Mouse (Mus musculus) adrenal gland, postnatal 14 days (tissue): ENCODE measurements around the gene Ccr5. TPM values are rescaled to one million over a fixed set of nuclear protein-coding genes. Genes with fewer than 3 reads are reported as not detected.
A peak's percentile ranks its signal among the peaks of the same experiment; 100 is the strongest.
"Not testable (repeated sequence)": the region's sequence is repeated elsewhere in the genome, so short reads cannot be mapped to it uniquely, and the experiment has no call there.

Experiments
- DNase-seq: peaks from one replicate; pipeline ENCODE4 v3.0.0; 2021; ENCODE audit warnings: mixed read lengths
- long read RNA-seq, 2 experiments: library from polyadenylated mRNA; stranded (forward); transcript quantifications; one replicate each; pipeline ENCODE4 v2.0.0; 2021
- total RNA-seq: library from RNA; stranded (reverse); gene quantifications from 2 replicates; pipeline ENCODE4 v1.2.3, GENCODE M21; 2021

Ccr5 gene
- 1.4 and 2.1 TPM in 2 replicates for total RNA-seq
- long read RNA-seq, experiment 1, full-length matches to known transcripts = 2 of 2 reads
- long read RNA-seq, experiment 1, partial matches to known transcripts = 0 of 2 reads
- long read RNA-seq, experiment 1, other reads (novel, unspliced or antisense) = 0 of 2 reads
- long read RNA-seq, experiment 2 = 0 reads

DNA sequence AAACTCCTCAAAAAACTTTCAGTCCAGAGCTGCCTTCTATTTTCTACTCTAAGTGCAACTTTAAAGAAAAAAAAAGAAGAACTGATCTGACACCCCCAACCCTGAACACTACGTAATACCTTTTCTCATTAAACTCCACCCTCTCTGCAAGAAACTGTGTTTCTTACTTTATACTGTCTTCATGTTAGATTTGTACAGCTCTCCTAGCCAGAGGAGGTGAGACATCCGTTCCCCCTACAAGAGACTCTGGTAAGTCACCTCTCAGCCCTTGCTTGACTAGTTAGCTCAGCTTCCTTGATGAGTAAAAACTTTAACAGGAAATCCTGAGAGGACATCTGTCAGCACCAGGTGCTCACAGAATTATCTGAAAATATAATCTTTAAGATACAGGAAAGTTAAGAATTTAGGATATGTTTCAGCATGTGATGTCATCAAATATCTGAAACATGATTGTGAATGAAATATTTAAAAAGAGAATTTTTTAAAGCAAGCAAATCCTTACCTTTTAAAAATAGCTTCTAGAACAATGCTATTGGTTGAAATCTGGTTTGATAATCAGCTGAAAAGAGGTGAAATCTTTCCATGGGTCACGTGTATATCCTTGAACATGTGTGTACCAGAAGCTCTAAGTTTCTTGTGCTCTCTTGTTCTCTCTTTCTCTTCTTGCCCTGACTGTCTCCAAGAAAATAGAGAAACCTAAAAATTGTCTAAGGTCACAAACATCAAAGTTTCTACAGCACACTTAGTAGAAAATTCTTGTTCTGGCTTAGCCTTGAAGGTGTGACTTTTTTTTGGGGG, at the start of gene Ccr5:
Gene Ccr5 (plus strand): TSS at position 157 of the 798 bp plus-strand sequence.
- no peak for DNase-seq

DNA sequence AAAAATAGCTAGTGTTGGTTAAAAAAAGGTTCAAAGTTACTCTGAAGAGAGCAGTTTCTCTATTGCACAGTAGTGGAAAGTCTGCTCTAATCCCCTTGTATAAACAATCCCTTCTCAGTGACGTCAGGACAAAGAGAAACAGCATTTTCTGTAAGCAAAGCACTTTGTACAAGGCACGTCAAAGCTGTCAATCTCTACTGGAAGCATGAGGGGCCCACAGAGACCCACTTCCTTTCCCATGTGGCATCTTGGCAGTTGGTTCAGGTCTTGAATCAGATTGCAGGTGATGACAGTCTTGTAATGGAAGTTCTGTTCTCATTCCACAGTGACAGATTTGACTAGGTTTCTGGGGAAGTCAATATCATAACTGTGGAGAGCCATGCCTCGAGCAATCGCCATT, 41.5 kb upstream of the Ccr5 start:
- no peak for DNase-seq

DNA sequence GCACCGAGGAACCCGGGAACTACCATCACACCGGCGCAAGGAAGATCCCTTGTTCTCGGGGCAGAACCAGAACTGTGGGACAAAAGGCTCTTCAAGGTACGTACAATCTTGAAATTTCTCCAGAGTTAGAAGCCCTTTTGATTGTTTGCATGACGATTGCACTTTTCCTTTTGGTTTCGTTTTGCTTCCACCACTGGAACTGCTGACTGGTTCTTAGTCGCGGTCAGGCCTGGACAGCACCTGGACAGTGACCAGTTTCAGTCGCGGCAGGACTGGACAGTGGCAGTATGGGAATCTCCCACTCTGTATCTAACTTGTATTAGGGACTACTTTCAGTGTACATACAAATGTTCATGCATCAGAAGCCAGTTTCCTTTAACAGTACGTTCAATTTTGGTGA, 40.9 kb upstream of the Ccr5 start:
- DNase-seq = not testable (repeated sequence)

DNA sequence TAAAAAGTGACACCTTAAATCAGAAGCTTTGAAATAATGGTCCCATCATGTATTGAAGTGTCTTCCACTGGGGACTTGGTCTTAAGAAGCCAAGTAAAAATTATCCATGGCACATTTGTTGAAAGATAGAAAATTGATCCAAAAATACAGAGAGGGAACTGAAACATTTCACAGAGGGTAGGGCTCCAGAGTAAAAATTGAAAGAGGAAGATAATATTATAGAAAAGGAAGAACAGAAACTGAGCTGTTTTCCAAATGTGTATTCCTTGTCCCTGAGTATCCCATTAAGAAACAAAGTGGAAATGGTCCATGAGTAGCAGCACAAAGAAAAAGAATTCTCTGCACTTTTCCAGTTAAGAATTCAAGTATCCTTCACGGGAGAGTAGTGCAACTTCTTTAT, 30.9 kb upstream of the Ccr5 start:
- no peak for DNase-seq

DNA sequence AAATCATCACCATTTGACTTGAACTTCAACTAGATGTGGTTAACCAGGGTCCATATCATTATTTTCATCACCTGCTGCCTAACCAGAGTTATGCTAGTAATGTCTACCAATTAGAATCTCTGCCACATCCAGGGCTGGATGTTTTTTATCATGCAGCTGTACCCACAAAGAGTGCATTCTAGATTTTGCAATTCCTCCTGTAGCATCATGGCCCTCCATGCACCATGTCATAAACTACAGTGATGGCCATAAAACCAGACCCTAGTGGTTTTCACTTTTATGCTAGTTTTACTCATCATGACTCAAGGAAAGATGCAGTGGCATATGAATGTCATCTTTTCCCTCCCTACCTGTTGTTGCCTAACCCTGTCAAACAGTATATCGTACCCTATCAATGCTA, 22.2 kb upstream of the Ccr5 start:
- DNase-seq = no peak

DNA sequence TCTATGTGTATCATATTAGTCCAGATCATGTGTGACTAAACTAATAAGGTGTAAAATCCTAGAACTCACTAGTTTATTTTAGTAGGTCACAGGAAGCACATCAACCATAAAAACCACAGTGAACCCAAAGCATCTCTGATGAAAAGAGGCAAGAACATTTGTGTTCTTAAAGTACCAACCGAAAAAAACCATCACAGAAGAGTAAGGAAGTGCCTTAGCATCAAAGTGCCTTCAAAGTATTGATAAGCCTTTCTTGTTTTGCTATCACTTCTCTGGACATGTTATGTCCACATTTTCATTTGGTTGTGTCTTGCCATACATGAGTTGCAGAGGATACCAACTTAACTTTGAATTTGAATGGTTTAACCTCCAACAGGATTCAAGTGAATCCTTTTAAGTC, 21.0 kb upstream of the Ccr5 start:
- no peak for DNase-seq

DNA sequence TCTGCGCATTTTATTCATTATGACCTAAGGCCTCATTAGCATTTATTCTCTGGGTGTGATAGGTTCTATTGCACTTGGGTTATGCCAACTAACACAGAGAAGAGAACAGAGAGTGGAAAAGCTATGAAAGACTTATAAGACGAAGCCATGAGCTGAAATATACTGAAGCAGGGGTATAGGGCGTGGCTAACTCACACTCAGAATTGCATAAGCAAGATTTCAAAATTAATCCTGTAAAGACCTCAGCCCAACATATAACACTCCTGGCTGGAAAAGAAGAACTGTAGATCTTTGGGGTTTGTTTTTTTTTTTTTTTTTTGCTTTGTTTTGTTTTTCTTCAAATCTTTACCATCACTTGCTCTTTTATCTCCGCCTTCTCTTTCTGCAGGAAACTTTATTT, 19.6 kb upstream of the Ccr5 start, which contains the start of gene Ccr2:
Gene Ccr2 (plus strand): TSS at position 228 of the 400 bp plus-strand sequence.
- DNase-seq = no peak

DNA sequence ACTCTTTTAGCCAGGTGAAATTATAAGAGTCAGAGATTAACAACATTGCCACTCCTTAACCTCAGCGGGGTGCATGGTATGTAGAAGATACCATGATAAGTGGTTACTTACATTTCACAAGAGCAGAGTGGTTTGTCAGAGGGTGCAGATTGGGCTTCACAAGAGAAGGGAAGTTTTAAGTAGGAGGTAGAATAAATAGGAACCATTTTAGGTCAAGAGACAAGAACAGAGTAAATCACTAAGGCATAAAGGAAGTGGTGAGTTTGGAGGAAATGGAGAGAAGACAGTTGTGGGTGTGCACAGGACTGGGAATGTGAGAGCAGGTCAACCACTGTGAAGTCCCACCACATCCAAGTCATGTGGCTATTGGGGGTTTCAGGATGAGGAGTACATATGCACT, 18.1 kb upstream of the Ccr5 start:
- DNase-seq = no peak

DNA sequence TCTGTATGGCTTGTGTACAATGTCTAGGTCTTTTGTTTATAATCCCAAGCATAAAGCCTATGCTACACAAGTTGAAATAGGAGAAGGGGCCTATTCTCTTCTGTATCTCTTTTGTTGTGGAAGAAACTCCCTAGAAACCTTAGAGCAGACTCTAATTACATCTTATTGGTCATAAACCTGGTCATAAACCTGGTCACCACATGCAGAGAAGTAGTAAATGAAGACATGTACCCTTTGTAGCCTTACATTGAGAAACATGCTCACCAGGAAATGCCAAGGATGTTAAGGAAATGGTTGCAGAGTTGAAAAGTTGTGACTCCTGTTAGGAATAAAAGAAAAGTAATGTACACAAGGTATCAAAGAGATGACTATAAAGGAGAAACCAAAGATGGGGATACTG, 16.1 kb upstream of the Ccr5 start:
- no peak for DNase-seq

DNA sequence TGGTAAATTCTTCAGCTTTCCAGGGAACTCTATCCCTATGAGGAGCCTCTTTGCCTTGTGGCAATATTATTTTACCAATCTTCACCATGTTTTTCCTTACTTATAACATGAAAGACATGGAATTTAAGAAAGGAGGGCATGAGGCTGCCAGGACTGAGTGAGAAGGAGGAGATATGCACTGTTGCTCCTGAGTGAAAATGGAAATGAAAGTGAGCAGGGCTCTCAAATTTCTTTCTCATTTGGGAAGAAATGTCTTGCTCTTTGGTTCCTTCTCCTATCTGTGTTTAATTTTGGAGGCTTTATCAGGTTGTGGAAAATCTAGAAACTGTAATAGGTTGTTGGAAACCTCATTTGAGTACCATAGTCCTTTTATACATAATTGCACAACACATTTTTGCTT, 14.1 kb upstream of the Ccr5 start:
- DNase-seq = no peak

DNA sequence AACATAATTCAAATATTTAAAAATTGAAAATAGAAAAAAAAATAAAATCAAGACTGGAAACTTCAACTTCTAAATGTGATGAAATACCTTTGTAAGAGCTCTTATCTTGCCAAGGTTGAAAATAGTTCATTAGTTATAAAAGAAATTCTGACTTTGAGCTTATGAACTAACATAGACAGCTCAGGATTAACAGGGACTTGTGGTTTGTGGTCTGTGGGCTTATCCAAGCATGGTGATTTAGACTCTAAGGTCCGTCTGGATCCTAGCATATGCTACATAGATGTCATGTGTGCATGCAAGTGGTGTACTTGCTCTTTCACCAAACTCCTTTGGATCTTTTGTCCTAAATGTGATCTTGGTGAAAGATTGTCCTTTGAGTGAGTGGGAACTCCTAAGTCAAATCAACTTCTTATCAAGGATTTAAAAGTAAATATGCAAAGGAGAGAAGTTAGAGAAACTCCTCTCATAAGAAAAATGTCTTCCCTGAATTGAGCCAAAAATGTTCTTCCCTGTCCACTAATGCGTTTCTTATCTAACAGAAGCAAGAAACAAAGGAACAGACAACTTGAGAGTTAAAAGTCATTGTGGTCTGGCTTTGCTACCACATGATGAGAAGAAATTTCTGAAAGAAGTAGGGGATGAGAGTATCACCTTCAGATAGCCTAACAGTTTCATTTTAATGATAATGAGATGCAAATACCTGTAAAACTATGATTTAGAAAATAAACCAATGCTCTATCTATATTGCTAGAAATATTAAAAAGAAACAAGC, 12.8 kb upstream of the Ccr5 start:
- no peak for DNase-seq

DNA sequence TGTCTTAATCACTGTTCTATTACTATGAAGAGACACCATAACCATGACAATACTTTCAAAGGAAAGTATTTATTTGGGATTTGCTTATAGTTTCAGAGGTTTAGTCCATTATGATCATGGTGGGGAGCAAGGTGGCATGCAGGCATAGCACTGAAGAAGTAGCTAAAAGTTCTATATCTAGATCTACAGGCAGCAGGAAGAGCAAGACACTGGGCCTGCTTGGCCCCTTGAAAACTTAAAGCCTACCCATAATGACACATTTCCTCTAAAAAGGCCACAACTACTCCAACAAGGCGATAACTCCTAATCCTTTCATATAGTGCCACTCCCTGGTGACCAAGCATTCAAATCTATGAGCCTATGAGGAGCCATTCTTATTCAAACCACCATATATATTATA, 9.3 kb upstream of the Ccr5 start:
- DNase-seq = no peak

DNA sequence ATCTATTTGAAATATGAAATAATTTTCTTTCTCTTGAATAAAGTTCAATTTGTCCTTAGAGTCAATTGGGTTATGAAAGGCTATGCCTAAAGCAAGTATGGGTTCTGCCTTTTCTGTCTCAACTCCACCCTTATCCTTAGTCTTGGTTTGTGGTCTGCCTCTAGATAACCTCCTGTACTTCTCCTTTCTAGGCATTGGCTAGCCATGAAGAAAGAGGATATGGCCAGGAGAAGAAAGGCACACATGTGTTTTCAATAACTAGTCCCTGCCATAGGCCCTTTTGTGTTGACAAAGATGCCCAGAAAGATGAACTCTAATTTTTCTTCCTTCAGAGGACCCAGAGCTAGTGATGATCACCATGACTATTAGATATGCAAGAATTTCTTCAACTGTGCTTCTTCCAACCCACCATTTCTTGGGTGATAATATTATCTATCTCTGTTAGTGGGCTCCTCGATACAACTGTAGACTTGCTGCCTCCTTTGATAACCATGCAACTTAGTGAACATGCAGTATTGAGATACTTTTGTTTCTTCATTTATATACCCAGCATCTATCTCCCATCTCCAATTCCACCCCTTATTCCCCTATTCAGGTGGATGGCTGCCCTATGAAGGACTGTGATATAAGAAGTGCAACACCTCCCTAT, 8.6 kb upstream of the Ccr5 start:
- no peak for DNase-seq

DNA sequence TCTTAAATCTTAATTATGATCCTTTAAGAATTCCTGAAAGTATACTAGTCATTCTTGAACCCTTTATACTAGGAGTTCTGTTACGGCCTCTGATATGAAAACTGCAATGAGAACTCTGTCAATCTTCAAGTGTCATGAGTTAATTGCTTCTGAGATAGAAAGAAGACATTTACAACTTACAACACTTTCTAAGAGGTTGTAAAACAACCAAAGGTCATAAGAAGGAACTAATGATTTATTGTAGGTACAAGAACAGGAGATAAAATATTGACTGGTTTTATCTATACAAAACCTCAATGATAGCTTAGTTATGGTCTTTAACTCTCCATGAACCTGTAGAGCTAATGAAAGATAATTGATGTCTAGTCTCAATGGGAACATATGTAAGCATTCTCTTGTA, 7.6 kb upstream of the Ccr5 start:
- no peak for DNase-seq

DNA sequence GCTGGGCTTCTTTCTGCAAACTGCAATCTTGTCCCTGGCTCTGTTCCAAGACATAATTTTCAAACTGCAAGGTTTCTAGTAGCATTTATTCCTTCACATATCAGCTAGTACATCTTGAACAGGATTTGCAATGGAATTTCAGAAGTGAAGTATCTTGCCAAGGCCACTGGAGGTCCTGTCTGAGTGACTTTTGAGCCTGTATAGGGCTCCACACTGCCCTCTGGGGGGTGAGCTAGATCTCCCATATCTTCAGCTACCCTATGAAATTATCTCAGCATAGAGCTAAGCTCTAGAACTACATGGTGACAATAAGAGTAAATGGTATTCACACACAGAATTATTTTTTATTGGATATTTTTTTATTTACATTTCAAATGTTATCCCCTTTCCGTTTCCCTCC, 2.9 kb upstream of the Ccr5 start:
- DNase-seq = peak; percentile 42

DNA sequence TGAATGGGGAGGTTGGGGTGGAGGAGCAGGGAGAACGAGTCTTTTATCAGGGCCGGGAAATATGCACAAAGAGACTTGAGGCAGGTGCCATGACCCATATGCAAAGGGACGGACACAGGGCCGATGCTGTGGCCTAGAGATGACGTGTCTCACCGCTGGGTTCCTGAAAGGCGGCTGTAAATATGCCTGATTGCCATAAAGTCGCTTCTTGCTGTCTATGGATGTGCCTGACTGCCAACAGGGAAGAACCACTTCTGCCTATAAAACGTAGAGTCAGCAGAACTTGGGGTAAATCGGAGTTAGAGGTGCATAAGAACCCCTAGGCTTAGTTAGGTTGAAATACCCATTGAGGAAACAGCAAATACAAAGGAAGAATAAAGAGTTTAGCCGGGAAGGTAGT, 4.2 kb downstream of the Ccr5 start:
- no peak for DNase-seq

DNA sequence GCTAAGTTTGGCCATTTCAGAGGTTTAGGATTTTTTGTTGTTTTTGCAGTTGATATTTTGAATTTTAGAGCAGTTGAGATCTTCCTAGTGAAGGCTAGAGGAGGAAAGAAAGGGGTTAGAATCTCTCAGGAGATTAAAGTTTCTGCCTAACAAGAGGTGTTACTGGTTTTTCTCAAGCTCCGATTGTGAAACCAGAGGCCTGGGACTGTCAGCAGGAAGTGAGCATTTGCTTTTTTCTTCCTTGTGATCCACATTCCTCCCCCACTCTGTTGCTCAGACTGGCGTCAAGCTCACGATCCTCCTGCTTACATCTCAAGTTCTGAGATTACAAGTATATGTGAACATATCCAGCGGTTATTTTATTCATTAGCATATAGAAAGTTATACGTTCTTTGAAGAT, 5.0 kb downstream of the Ccr5 start:
- peak; percentile 5 for DNase-seq

DNA sequence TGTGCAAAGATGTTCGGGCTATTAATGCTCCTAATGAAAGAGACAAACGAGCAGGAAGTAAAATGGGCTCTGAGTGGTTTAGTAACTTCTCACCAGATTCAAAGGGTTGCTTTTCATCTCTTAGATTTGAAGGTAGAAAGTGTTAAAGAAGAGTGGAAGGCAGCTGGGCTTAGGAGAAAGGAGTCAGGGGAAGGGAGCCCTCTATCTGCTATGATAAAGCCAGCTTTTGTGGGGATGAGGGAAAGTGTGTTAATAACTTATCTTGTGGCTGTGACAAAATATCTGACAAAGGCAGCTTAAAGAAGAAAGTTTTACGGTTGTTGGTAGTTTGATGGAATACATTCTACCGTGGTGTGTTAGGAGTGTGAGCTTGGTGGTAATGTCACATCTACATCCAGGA, 6.1 kb downstream of the Ccr5 start:
- no peak for DNase-seq

DNA sequence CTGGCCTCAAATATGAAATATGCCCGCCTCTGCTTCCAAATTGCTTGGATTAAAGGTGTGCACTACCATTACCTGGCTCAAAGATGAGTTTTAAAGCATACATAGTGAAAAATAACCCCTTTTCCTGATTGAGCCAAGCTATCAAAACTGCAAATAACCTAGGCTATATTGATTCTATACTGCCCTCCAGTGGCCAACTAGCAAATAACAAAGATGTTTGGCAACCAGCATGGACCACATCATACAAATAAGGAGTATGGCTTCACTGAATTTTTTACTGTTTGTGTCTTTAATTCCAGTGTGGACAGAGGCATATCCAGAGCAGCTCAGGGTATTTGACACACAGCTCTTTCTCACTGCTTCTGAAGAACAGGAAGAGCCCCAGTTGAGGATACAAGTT, 7.0 kb downstream of the Ccr5 start:
- DNase-seq = peak; percentile 44

DNA sequence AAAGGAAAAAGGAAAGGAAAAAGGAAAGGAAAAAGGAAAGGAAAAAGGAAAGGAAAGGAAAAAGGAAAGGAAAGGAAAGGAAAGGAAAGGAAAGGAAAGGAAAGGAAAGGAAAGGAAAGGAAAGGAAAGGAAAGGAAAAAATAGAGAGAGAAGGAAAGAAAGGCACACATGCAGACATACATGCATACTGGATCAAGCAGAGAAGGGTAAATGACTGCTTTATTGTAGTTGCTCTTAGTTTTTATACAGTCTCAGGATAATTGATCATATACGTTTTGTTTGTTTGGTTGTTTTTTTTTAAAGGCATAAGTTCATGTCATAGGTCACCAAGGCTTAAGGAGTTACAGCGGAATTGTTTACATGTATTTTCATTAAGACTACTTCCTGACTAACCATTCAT, 11.6 kb downstream of the Ccr5 start:
- DNase-seq = not testable (repeated sequence)

DNA sequence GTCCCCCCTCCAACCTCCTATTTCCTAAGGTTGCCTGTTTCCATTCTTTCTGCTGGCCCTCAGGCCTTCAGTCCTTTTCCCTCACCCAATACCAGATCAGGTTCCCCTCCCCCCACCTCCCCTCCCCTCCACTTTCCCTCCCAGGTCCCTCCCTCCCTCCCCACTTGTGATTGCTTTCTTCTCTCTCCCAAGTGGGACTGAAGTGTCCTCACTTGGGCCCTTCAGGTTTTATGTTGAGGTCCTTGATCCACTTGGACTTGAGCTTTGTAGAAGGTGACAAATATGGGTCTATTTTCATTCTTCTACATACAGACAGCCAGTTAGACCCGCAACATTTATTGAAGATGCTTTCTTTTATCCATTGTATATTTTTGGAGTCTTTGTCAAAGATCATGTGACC, 13.6 kb downstream of the Ccr5 start:
- DNase-seq = not testable (repeated sequence)

DNA sequence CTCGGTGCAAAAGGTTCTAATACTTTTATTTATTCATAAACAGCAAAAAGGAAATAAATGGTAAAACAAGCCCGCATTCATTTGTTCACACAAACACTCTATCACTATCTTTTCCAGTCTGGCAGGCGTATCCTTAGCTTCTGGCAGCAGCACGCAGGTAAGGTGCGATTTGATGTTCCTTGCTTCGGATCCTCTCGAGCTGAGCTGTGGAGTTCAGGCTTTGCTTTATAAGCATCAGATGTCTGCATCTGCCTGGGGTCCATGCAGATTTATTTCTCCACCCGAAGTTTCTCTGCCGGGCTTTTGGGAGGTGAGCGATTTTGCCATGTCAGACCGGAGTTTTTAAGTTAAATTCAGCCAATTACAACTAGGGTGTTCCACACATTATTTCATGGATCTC, 16.3 kb downstream of the Ccr5 start:
- DNase-seq = no peak
